Mouse (Mus musculus) megakaryocyte-erythroid progenitor cell, adult 5-6 weeks (primary cell): ENCODE data around the gene Thap8. TPM values are rescaled to one million over a fixed set of nuclear protein-coding genes. Genes with fewer than 3 reads are reported as not detected.

Experiments used
- ATAC-seq: replicated peaks from 2 replicates; pipeline ENCODE4 v1.8.0; 2016; ENCODE audit warnings: mild to moderate bottlenecking, inconsistent platforms; ENCODE audit not compliant: severe bottlenecking, poor library complexity, low FRiP score, low TSS enrichment
- total RNA-seq, 2 experiments: library from RNA; stranded (forward) in 1 of 2; stranded (reverse) in 1 of 2; fragments of 200-1000, 215-1000 nt in 1 of 2; fragments of >200 nt in 1 of 2; fragmentation: Nextera tagmentation in 1 of 2; gene quantifications; 2 replicates each; pipeline ENCODE4 v1.2.3; 2014 to 2017

Gene Thap8
- total RNA-seq, 2 experiments from 2014 or later = 1.6 TPM; not detected in 1

- ATAC-seq = peak; percentile 62
These were observed 56.5 kb downstream of the Thap8 start for GRCm38 (mm10) chr7:30336384-30336783.

- no peak for ATAC-seq
These were observed 59.7 kb downstream of the Thap8 start for GRCm38 (mm10) chr7:30339432-30340109.

Other genes starting within 250 kb of the Thap8 start
- 0.74 and 1.3 TPM in 2 replicates for gene Zfp14, start 228.7 kb upstream of the Thap8 start, total RNA-seq (2014; fragmentation: Nextera tagmentation)
- gene Zfp14, start 228.7 kb upstream of the Thap8 start, total RNA-seq (2017) = 1.1 and 5.8 TPM in 2 replicates
- 4.6 and 6.8 TPM in 2 replicates for gene Zfp82, start 207.2 kb upstream of the Thap8 start, total RNA-seq (2014; fragmentation: Nextera tagmentation)
- gene Zfp82, start 207.2 kb upstream of the Thap8 start, total RNA-seq (2017) = 4.5 and 7.5 TPM in 2 replicates
- 0.79 TPM in 1 of 2 replicates, not detected in the other for gene Gm26920, start 189.7 kb upstream of the Thap8 start, total RNA-seq (2014; fragmentation: Nextera tagmentation)
- not detected in 2 replicates for gene Gm26920, start 189.7 kb upstream of the Thap8 start, total RNA-seq (2017)
- gene Zfp566, start 189.6 kb upstream of the Thap8 start, total RNA-seq (2014; fragmentation: Nextera tagmentation) = 7.1 and 16.8 TPM in 2 replicates
- gene Zfp566, start 189.6 kb upstream of the Thap8 start, total RNA-seq (2017) = 5.0 TPM in 2 replicates
- 10.5 and 20.6 TPM in 2 replicates for gene Zfp260, start 185.3 kb upstream of the Thap8 start, total RNA-seq (2014; fragmentation: Nextera tagmentation)
- 14.0 and 20.1 TPM in 2 replicates for gene Zfp260, start 185.3 kb upstream of the Thap8 start, total RNA-seq (2017)
- 2.5 and 2.8 TPM in 2 replicates for gene Zfp382, start 158.2 kb upstream of the Thap8 start, total RNA-seq (2014; fragmentation: Nextera tagmentation)
- 1.6 and 2.4 TPM in 2 replicates for gene Zfp382, start 158.2 kb upstream of the Thap8 start, total RNA-seq (2017)
- 35.9 and 48.9 TPM in 2 replicates for gene Zfp146, start 110.3 kb upstream of the Thap8 start, total RNA-seq (2014; fragmentation: Nextera tagmentation)
- 103 and 108 TPM in 2 replicates for gene Zfp146, start 110.3 kb upstream of the Thap8 start, total RNA-seq (2017)
- gene Cox7a1, start 96.0 kb upstream of the Thap8 start, total RNA-seq (2014; fragmentation: Nextera tagmentation) = 6.0 TPM in 1 of 2 replicates, not detected in the other
- gene Cox7a1, start 96.0 kb upstream of the Thap8 start, total RNA-seq (2017) = not detected in 2 replicates
- gene Capns1, start 81.3 kb upstream of the Thap8 start, total RNA-seq (2014; fragmentation: Nextera tagmentation) = 148 and 186 TPM in 2 replicates
- gene Capns1, start 81.3 kb upstream of the Thap8 start, total RNA-seq (2017) = 123 and 126 TPM in 2 replicates
- 91.3 and 106 TPM in 2 replicates for gene Polr2i, start 48.1 kb upstream of the Thap8 start, total RNA-seq (2014; fragmentation: Nextera tagmentation)
- gene Polr2i, start 48.1 kb upstream of the Thap8 start, total RNA-seq (2017) = 42.0 and 46.5 TPM in 2 replicates
- 86.4 and 117 TPM in 2 replicates for gene Tbcb, start 47.8 kb upstream of the Thap8 start, total RNA-seq (2014; fragmentation: Nextera tagmentation)
- 26.2 and 49.4 TPM in 2 replicates for gene Tbcb, start 47.8 kb upstream of the Thap8 start, total RNA-seq (2017)
- gene Ovol3, start 44.4 kb upstream of the Thap8 start, total RNA-seq (2014; fragmentation: Nextera tagmentation) = not detected in 2 replicates
- gene Ovol3, start 44.4 kb upstream of the Thap8 start, total RNA-seq (2017) = not detected in 2 replicates
- gene Wdr62, start 325 bp downstream of the Thap8 start, total RNA-seq (2014; fragmentation: Nextera tagmentation) = 31.0 and 31.8 TPM in 2 replicates
- 5.1 and 5.5 TPM in 2 replicates for gene Wdr62, start 325 bp downstream of the Thap8 start, total RNA-seq (2017)
- gene Clip3, start 11.6 kb downstream of the Thap8 start, total RNA-seq (2014; fragmentation: Nextera tagmentation) = not detected in 2 replicates
- gene Clip3, start 11.6 kb downstream of the Thap8 start, total RNA-seq (2017) = not detected in 2 replicates
- 12.7 and 35.5 TPM in 2 replicates for gene Alkbh6, start 28.6 kb downstream of the Thap8 start, total RNA-seq (2014; fragmentation: Nextera tagmentation)
- 26.5 and 28.8 TPM in 2 replicates for gene Alkbh6, start 28.6 kb downstream of the Thap8 start, total RNA-seq (2017)
- gene Syne4, start 34.7 kb downstream of the Thap8 start, total RNA-seq (2014; fragmentation: Nextera tagmentation) = 2.9 TPM in 1 of 2 replicates, not detected in the other
- gene Syne4, start 34.7 kb downstream of the Thap8 start, total RNA-seq (2017) = not detected in 2 replicates
- gene E130208F15Rik, start 41.6 kb downstream of the Thap8 start, total RNA-seq (2014; fragmentation: Nextera tagmentation) = not detected in 2 replicates
- 3.4 TPM in 1 of 2 replicates, not detected in the other for gene E130208F15Rik, start 41.6 kb downstream of the Thap8 start, total RNA-seq (2017)
- 7.3 and 9.2 TPM in 2 replicates for gene Sdhaf1, start 43.8 kb downstream of the Thap8 start, total RNA-seq (2014; fragmentation: Nextera tagmentation)
- gene Sdhaf1, start 43.8 kb downstream of the Thap8 start, total RNA-seq (2017) = 7.9 and 8.9 TPM in 2 replicates
- not detected in 2 replicates for gene Lrfn3, start 82.7 kb downstream of the Thap8 start, total RNA-seq (2014; fragmentation: Nextera tagmentation)
- not detected in 2 replicates for gene Lrfn3, start 82.7 kb downstream of the Thap8 start, total RNA-seq (2017)
- 19.3 TPM in 1 of 2 replicates, not detected in the other for gene Tyrobp, start 133.7 kb downstream of the Thap8 start, total RNA-seq (2014; fragmentation: Nextera tagmentation)
- gene Tyrobp, start 133.7 kb downstream of the Thap8 start, total RNA-seq (2017) = 5.1 and 26.6 TPM in 2 replicates
- gene Hcst, start 139.8 kb downstream of the Thap8 start, total RNA-seq (2014; fragmentation: Nextera tagmentation) = 4.3 and 4.4 TPM in 2 replicates
- 3.3 TPM in 1 of 2 replicates, not detected in the other for gene Hcst, start 139.8 kb downstream of the Thap8 start, total RNA-seq (2017)
- gene Nfkbid, start 141.6 kb downstream of the Thap8 start, total RNA-seq (2014; fragmentation: Nextera tagmentation) = 0.89 and 9.0 TPM in 2 replicates
- 0.80 and 3.1 TPM in 2 replicates for gene Nfkbid, start 141.6 kb downstream of the Thap8 start, total RNA-seq (2017)
- gene Aplp1, start 165.4 kb downstream of the Thap8 start, total RNA-seq (2014; fragmentation: Nextera tagmentation) = not detected in 2 replicates
- not detected in 2 replicates for gene Aplp1, start 165.4 kb downstream of the Thap8 start, total RNA-seq (2017)
- gene Kirrel2, start 177.6 kb downstream of the Thap8 start, total RNA-seq (2014; fragmentation: Nextera tagmentation) = not detected in 2 replicates
- not detected in 2 replicates for gene Kirrel2, start 177.6 kb downstream of the Thap8 start, total RNA-seq (2017)
- gene Nphs1, start 178.2 kb downstream of the Thap8 start, total RNA-seq (2014; fragmentation: Nextera tagmentation) = 1.7 TPM in 1 of 2 replicates, not detected in the other
- gene Nphs1, start 178.2 kb downstream of the Thap8 start, total RNA-seq (2017) = 1.9 TPM in 1 of 2 replicates, not detected in the other
- not detected in 2 replicates for gene Prodh2, start 213.5 kb downstream of the Thap8 start, total RNA-seq (2014; fragmentation: Nextera tagmentation)
- not detected in 2 replicates for gene Prodh2, start 213.5 kb downstream of the Thap8 start, total RNA-seq (2017)